Mouse (Mus musculus) kidney, adult 2 months (tissue): ENCODE data around the gene Syt9.

ENCODE experiments used
- CTCF ChIP-seq: fragments of 200-500 bp; conservative IDR thresholded peaks from 2 replicates; pipeline ENCODE4 v1.5.1; 2011; ENCODE audit warnings: low read depth, mild to moderate bottlenecking, control low read depth, low read length, moderate library complexity, mixed read lengths; ENCODE audit not compliant: insufficient read depth, insufficient read length
- POLR2A ChIP-seq: fragments of 200-500 bp; IDR thresholded peaks from one replicate; pipeline ENCODE4 v1.6.1; 2011; ENCODE audit warnings: low read depth, low read length, control low read depth

DNA sequence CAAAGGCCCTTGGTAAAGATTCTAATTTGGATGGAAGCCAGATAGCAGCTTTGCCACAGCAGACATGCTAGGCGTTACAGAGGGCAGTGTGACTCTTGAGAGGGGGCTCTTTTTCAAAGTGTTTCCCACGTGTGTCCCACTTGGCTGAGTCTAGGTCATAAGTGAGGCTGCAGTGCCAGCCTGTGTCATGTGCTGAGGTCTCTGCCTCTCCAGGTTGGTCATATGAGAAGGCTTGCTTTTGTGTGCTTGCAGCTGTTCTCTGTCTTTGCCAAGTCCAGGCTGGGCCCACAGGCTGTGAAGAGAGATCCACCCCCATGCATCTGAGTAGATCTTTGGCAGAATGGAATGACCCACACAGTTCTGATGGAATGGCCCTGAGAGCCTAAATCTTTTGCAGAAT is 222.1 kb downstream of the Syt9 start:
- no peak for TF ChIP-seq POLR2A
- TF ChIP-seq CTCF = no peak
